Mouse (Mus musculus): ENCODE results near the gene Atp8b4.

DNA sequence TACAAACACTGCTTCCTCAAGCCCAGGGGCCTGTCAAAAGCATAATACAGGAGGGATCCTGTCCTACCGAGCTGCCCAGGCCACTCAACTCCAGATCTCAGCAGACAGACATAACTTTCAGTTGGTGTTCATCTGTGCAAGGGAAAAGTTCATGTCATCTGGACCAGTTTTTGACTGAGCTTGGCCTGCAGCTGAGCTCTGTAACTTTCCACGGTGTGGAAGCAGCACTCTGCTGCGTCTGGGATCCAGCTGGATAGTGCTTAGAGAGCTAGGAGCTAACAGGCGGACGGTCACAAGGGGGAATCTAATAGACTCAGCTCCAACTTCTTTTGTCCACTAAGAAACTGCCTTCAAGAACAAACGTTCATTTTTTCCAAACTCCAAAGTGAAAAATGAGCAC lies 139.8 kb downstream of the Atp8b4 start:
- TF ChIP-seq POLR2A (IDR thresholded peaks at IDR 0.05; ENCODE audit: low read depth, low read length) = no peak
- TF ChIP-seq CTCF (conservative IDR thresholded peaks at IDR 0.05; ENCODE audit: insufficient read depth, insufficient read length, low read depth, low read length) = no peak

Measured in kidney, adult 2 months (tissue).